Mouse (Mus musculus) MEL (cell line): ENCODE results near the gene Cops2.

Source experiments
- CTCF ChIP-seq, 3 experiments: IDR thresholded peaks in 2 of 3; conservative IDR thresholded peaks in 1 of 3; 2 replicates each; pipeline ENCODE4 v1.5.1; 2011 to 2012; ENCODE audit warnings: low read length in 3 of 3, low read depth in 2 of 3, mild to moderate bottlenecking in 2 of 3, improper control_type of control experiment in 1 of 3, inconsistent platforms in 1 of 3, mixed read lengths in 1 of 3, moderate library complexity in 1 of 3; ENCODE audit not compliant: control insufficient read depth in 1 of 3, insufficient read depth in 1 of 3, poor library complexity in 1 of 3, severe bottlenecking in 1 of 3
- POLR2A ChIP-seq, 2 experiments: IDR thresholded peaks; 2 replicates each; pipeline ENCODE4 v1.6.1; 2011 to 2012; ENCODE audit warnings: low read length in 2 of 2, mild to moderate bottlenecking in 2 of 2, control low read depth in 1 of 2, improper control_type of control experiment in 1 of 2, low read depth in 1 of 2, moderate library complexity in 1 of 2; ENCODE audit not compliant: control insufficient read depth in 1 of 2, insufficient read depth in 1 of 2, poor library complexity in 1 of 2
- SIN3A ChIP-seq: IDR thresholded peaks from 2 replicates; pipeline ENCODE4 v1.6.1; 2012; ENCODE audit warnings: low read length, improper control_type of control experiment, inconsistent platforms
- UBTF ChIP-seq: IDR thresholded peaks from 2 replicates; pipeline ENCODE4 v1.6.1; 2012; ENCODE audit warnings: low read depth, mild to moderate bottlenecking, inconsistent platforms, low read length, improper control_type of control experiment, moderate library complexity, borderline replicate concordance; ENCODE audit not compliant: insufficient read depth

GRCm38 (mm10) chr2:125827898-125828297 lies 31.0 kb downstream of the Cops2 start:
- TF ChIP-seq CTCF (IDR thresholded peaks at IDR 0.05 in 2 of 3, conservative IDR thresholded peaks at IDR 0.05 in 1 of 3; ENCODE audit: control insufficient read depth in 1 of 3, insufficient read depth in 1 of 3, low read depth in 2 of 3, low read length in 3 of 3, poor library complexity in 1 of 3, severe bottlenecking in 1 of 3) (no peak), UBTF (no peak), POLR2A (IDR thresholded peaks at IDR 0.05; ENCODE audit: control insufficient read depth in 1 of 2, insufficient read depth in 1 of 2, low read depth in 1 of 2, low read length in 2 of 2, poor library complexity in 1 of 2) (no peak), SIN3A (no peak)
